Comparison of ENCODE assay signal across 21 mouse cellular contexts in the genomic region with DNA sequence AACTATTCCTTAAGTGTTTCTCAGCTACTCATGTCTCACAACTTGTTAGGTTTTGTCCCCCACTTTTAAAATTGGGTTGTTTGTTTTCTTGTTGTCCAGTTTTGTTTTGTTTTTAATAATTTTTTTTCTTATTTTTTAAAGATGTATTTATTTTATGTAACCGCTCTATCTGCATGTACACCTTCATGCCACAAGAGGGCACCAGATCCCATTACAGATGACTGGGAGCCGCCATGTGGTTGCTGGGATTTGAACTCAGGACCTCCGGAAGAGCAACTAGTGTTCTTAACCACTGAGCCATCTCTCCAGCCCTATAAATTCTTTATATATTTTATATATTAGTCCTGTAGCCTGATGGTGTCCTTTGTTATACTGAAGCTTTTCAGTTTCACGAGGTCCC. TPM values are rescaled to one million over a fixed set of nuclear protein-coding genes. Genes with fewer than 3 reads are reported as not detected.
A peak's percentile ranks its signal among the peaks of the same experiment; 100 is the strongest.
DNase-seq lines count a peak whose midpoint lies in the region; ATAC-seq and TF ChIP-seq lines count a peak whose summit lies in the region.
"Had no signal": no experiment of that assay in that cellular context is flagged by ENCODE, and none has a peak within 500 bp of the region (broad histone marks: within the 10 kb centered on the region; RNA-seq: fewer than 3 reads in every experiment).

No protein-coding gene starts in this region.

- H3K36me3 ChIP-seq in liver, embryonic 14.5 days (replicated peaks; ENCODE audit: control insufficient read depth, insufficient read depth, low read depth) = no peaks in the 10 kb centered on the region
- H3K36me3 ChIP-seq in liver, embryonic 12.5 days = no peaks in the 10 kb centered on the region
- no peaks in the 10 kb centered on the region for H3K36me3 ChIP-seq in ES-Bruce4 (ENCODE audit: control insufficient read depth, insufficient read depth, low read length, poor library complexity, severe bottlenecking)
- H3K36me3 ChIP-seq: midbrain, embryonic 13.5 days; stomach, embryonic 15.5 days had no signal

- intact Hi-C loops in heart, postnatal 10 days (cut with DNase I) = no loop called here

- TF ChIP-seq EP300 in liver, embryonic 14.5 days (IDR thresholded peaks at IDR 0.05; ENCODE audit: low read depth) = no peak
- TF ChIP-seq EP300 in ES-Bruce4 (IDR thresholded peaks at IDR 0.05; ENCODE audit: insufficient read depth, low read depth, low read length) = no peak

- 74% methylated on average over 4 of the region's 4 CpGs for WGBS in liver, embryonic 14.5 days (ENCODE audit: insufficient replicate concordance)
- 75% methylated on average over 4 of the region's 4 CpGs for WGBS in liver, embryonic 12.5 days (ENCODE audit: insufficient replicate concordance)

- H3K4me3 ChIP-seq in liver, embryonic 14.5 days (ENCODE audit: insufficient read depth in 1 of 2, low read depth in 2 of 2, low read length in 2 of 2) = no peak overlapping the region
- H3K4me3 ChIP-seq in liver, embryonic 12.5 days = no peak overlapping the region
- no peak overlapping the region for H3K4me3 ChIP-seq in ES-Bruce4 (ENCODE audit: low read depth, low read length)
- H3K4me3 ChIP-seq: midbrain, embryonic 13.5 days; stomach, embryonic 15.5 days had no signal

- H3K9me3 ChIP-seq in liver, embryonic 14.5 days (ENCODE audit: control insufficient read depth, low read length) = no peaks in the 10 kb centered on the region
- H3K9me3 ChIP-seq in liver, embryonic 12.5 days (replicated peaks) = no peaks in the 10 kb centered on the region
- no peaks in the 10 kb centered on the region for H3K9me3 ChIP-seq in ES-Bruce4 (replicated peaks; ENCODE audit: control insufficient read depth, insufficient read depth, low read length, poor library complexity, severe bottlenecking)
- H3K9me3 ChIP-seq: midbrain, embryonic 13.5 days; stomach, embryonic 15.5 days had no signal

- H3K27ac ChIP-seq in liver, embryonic 14.5 days = no peak overlapping the region
- no peak overlapping the region for H3K27ac ChIP-seq in liver, embryonic 12.5 days
- no peak overlapping the region for H3K27ac ChIP-seq in ES-Bruce4 (ENCODE audit: insufficient read depth, low read length)
- H3K27ac ChIP-seq: midbrain, embryonic 13.5 days; stomach, embryonic 15.5 days had no signal

- no peak for TF ChIP-seq POLR2A in ES-Bruce4 (IDR thresholded peaks at IDR 0.05; ENCODE audit: insufficient read depth, low read length)

- H3K4me1 ChIP-seq in liver, embryonic 14.5 days (replicated peaks; ENCODE audit: control insufficient read depth in 2 of 2, insufficient read depth in 2 of 2, low read length in 1 of 2) = no peaks in the 10 kb centered on the region
- H3K4me1 ChIP-seq in liver, embryonic 12.5 days = no peaks in the 10 kb centered on the region
- H3K4me1 ChIP-seq in ES-Bruce4 (ENCODE audit: control insufficient read depth, insufficient read depth, low read length) = no peaks in the 10 kb centered on the region
- H3K4me1 ChIP-seq: stomach, embryonic 15.5 days had no signal

- no peak overlapping the region for H3K9ac ChIP-seq in liver, embryonic 14.5 days (replicated peaks)
- H3K9ac ChIP-seq in liver, embryonic 12.5 days = no peak overlapping the region
- H3K9ac ChIP-seq in ES-Bruce4 (ENCODE audit: low read depth, poor library complexity, severe bottlenecking) = no peak overlapping the region
- H3K9ac ChIP-seq: midbrain, embryonic 13.5 days; stomach, embryonic 15.5 days had no signal

- H3K27me3 ChIP-seq in liver, embryonic 14.5 days (ENCODE audit: control insufficient read depth, insufficient read depth, low read length) = no peaks in the 10 kb centered on the region
- H3K27me3 ChIP-seq in liver, embryonic 12.5 days (replicated peaks) = no peaks in the 10 kb centered on the region
- no peaks in the 10 kb centered on the region for H3K27me3 ChIP-seq in ES-Bruce4 (ENCODE audit: control insufficient read depth, insufficient read depth, low read length, poor library complexity, severe bottlenecking)
- H3K27me3 ChIP-seq: midbrain, embryonic 13.5 days; stomach, embryonic 15.5 days had no signal

- peak; percentile 49 for TF ChIP-seq CTCF in liver, embryonic 14.5 days (IDR thresholded peaks at IDR 0.05; ENCODE audit: low read depth)
- peak; percentile 25 for TF ChIP-seq CTCF in ES-Bruce4 (IDR thresholded peaks at IDR 0.05; ENCODE audit: low read depth, low read length)

- peak; percentile 34 for DNase-seq in heart, adult 11 months
- no peak for DNase-seq in heart, postnatal 10 days
- no peak for DNase-seq in liver, embryonic 14.5 days (ENCODE audit: low read depth in 3 of 3, low spot score in 3 of 3)
- DNase-seq in induced T-regulatory cell, adult 2 months (ENCODE audit: low read depth) = peak; percentile 45
- no peak for DNase-seq in ovary, adult 18-20 months (ENCODE audit: low spot score)
- no peak for DNase-seq in cerebellum, postnatal 10 days
- DNase-seq: cerebellum, adult 11-12 months; kidney, adult 8-10 months; lung, postnatal 4 days; right cerebral cortex, postnatal 4 days; thymus, postnatal 36 days had no signal

- no peak for ATAC-seq in liver, embryonic 14.5 days (ENCODE audit: insufficient read depth)
- ATAC-seq in liver, embryonic 12.5 days = no peak
- ATAC-seq: forebrain, embryonic 14.5 days had no signal

- H3K4me2 ChIP-seq in liver, embryonic 14.5 days (ENCODE audit: low read depth) = no peak overlapping the region
- no peak overlapping the region for H3K4me2 ChIP-seq in liver, embryonic 12.5 days
- H3K4me2 ChIP-seq: midbrain, embryonic 13.5 days; stomach, embryonic 15.5 days had no signal

RNA-seq across cellular contexts. Expression of a gene that starts 49.3 kb away (rescaled TPM):
- total RNA-seq in heart, postnatal 10 days (2021) = not detected
- not detected in 2 replicates for polyA plus RNA-seq in liver, embryonic 14.5 days (2012; rRNA removed)
- not detected in 2 replicates for polyA plus RNA-seq in liver, embryonic 14.5 days (2014; fragmentation: Nextera tagmentation; extraction: Ambion mirVana)
- not detected in 2 replicates for polyA plus RNA-seq in liver, embryonic 12.5 days (2016; fragmentation: Nextera tagmentation; extraction: Ambion mirVana)
- not detected in 2 replicates for polyA plus RNA-seq in ES-Bruce4 (2011; ENCODE audit: insufficient read depth, insufficient read length, low read depth, missing spikeins)
- total RNA-seq: adrenal gland, postnatal 4 days; gastrocnemius, adult 18-20 months; heart, postnatal 25 days; left cerebral cortex, postnatal 25 days; liver, adult 2 months had no signal
- polyA plus RNA-seq: forebrain, embryonic 14.5 days; liver, adult 2 months; midbrain, embryonic 13.5 days; stomach, embryonic 15.5 days had no signal

Comparison
In these comparisons a context has a peak if more than half of its experiments do, and no peak if none do; other contexts are left out.
1. DNase-seq: peak in heart, adult 11 months (single experiment) and induced T-regulatory cell, adult 2 months (single experiment); none in heart, postnatal 10 days (0 of 2), liver, embryonic 14.5 days (0 of 3), ovary, adult 18-20 months (single experiment) and cerebellum, postnatal 10 days (0 of 2).